Mouse (Mus musculus) heart, embryonic 16.5 days (tissue): ENCODE data around the gene Oasl1. TPM values are rescaled to one million over a fixed set of nuclear protein-coding genes. Genes with fewer than 3 reads are reported as not detected.

Experiments
- ATAC-seq: fragments of 200-750 bp; cut with Nextera tagmentation; replicated peaks from 2 replicates; pipeline ENCODE4 v1.8.0; 2017; ENCODE audit warnings: moderate number of reproducible peaks; ENCODE audit not compliant: insufficient read depth, low FRiP score; ENCODE audit errors: extremely low read depth
- H3K27ac ChIP-seq: fragments of 300-500 bp; sonication (generic); 2 replicates; pipeline ENCODE4 v1.5.1; 2014; ENCODE audit warnings: mild to moderate bottlenecking, low read length, control low read depth, moderate library complexity
- H3K27me3 ChIP-seq: fragments of 300-500 bp; sonication (generic); 2 replicates; pipeline ENCODE4 v1.6.1; 2014; ENCODE audit warnings: low read length, mixed read lengths; ENCODE audit not compliant: control insufficient read depth, insufficient read depth
- H3K36me3 ChIP-seq: fragments of 300-500 bp; sonication (generic); 2 replicates; pipeline ENCODE4 v1.6.1; 2014; ENCODE audit not compliant: control insufficient read depth, insufficient read depth
- H3K4me1 ChIP-seq: fragments of 300-500 bp; sonication (generic); 2 replicates; pipeline ENCODE4 v1.6.1; 2014; ENCODE audit warnings: low read length, mixed read lengths; ENCODE audit not compliant: control insufficient read depth, insufficient read depth
- H3K4me2 ChIP-seq: fragments of 300-500 bp; sonication (generic); 2 replicates; pipeline ENCODE4 v1.6.1; 2014; ENCODE audit warnings: low read depth, mild to moderate bottlenecking, control low read depth, low read length
- H3K4me3 ChIP-seq: fragments of 300-500 bp; sonication (generic); 2 replicates; pipeline ENCODE4 v1.5.1; 2014; ENCODE audit warnings: mild to moderate bottlenecking, control low read depth, low read length
- H3K9ac ChIP-seq: fragments of 300-500 bp; sonication (generic); 2 replicates; pipeline ENCODE4 v1.6.1; 2014; ENCODE audit warnings: low read length, control low read depth
- H3K9me3 ChIP-seq: fragments of 300-500 bp; sonication (generic); replicated peaks from 2 replicates; pipeline ENCODE4 v1.6.1; 2016; ENCODE audit warnings: low read length; ENCODE audit not compliant: control insufficient read depth
- WGBS: fragments of 180-500 bp; shearing (Covaris S2); extraction: QIAGEN DNeasy Blood & Tissue Kit; methylation state at CpG from one replicate; pipeline ENCODE4 v1.1.7; 2014; 5-methylcytosine and 5-hydroxymethylcytosine counted together
- polyA plus RNA-seq: library from polyadenylated mRNA; unstranded; fragments of >200 nt; fragmentation: Nextera tagmentation; extraction: Ambion mirVana; gene quantifications from 2 replicates; pipeline ENCODE4 v1.2.1, GENCODE M21; 2015

Oasl1 gene
- polyA plus RNA-seq, 1 experiment from 2014 or later: 1.4 TPM

- no peaks in the 10 kb centered on the region for H3K27me3 ChIP-seq
- peak overlapping the region; percentile 65 for H3K4me3 ChIP-seq
- no peak for ATAC-seq
- H3K36me3 ChIP-seq: no peaks in the 10 kb centered on the region
- 24% methylated on average over 16 of the region's 16 CpGs for WGBS
- peak overlapping the region; percentile 98 for H3K4me2 ChIP-seq
- H3K4me1 ChIP-seq: peaks cover 5% of the 10 kb centered on the region; the same call in 1 of the 2 replicates
- H3K27ac ChIP-seq: no peak overlapping the region
- no peaks in the 10 kb centered on the region; the same call in 1 of the 2 replicates for H3K9me3 ChIP-seq
- H3K9ac ChIP-seq: peak overlapping the region; percentile 42
Measured at GRCm38 (mm10) chr5:114980122-114980748, 57.2 kb downstream of the Oasl1 start.

GRCm38 (mm10) chr5:114982001-114982400 lies 59.0 kb downstream of the Oasl1 start:
- H3K36me3 ChIP-seq: no peaks in the 10 kb centered on the region
- H3K4me3 ChIP-seq: no peak overlapping the region
- no peak for ATAC-seq
- no peak overlapping the region for H3K4me2 ChIP-seq
- H3K27me3 ChIP-seq: no peaks in the 10 kb centered on the region
- WGBS: 57% methylated on average over 15 of the region's 15 CpGs
- H3K27ac ChIP-seq: no peak overlapping the region
- H3K9ac ChIP-seq: no peak overlapping the region
- no peaks in the 10 kb centered on the region; the same call in 1 of the 2 replicates for H3K9me3 ChIP-seq
- peaks cover 5% of the 10 kb centered on the region; the same call in 1 of the 2 replicates for H3K4me1 ChIP-seq

GRCm38 (mm10) chr5:114985074-114985473 lies 62.0 kb downstream of the Oasl1 start:
- Histone ChIP-seq H3K4me2 (no peak overlapping the region), H3K9me3 (no peaks in the 10 kb centered on the region; the same call in 1 of the 2 replicates), H3K36me3 (no peaks in the 10 kb centered on the region), H3K27ac (no peak overlapping the region), H3K4me3 (no peak overlapping the region), H3K27me3 (no peaks in the 10 kb centered on the region), H3K9ac (no peak overlapping the region), H3K4me1 (peaks cover 2% of the 10 kb centered on the region; the same call in 1 of the 2 replicates)
- no peak for ATAC-seq

Other genes starting within 250 kb of the Oasl1 start
- 58.8 and 69.2 TPM in 2 replicates for gene Gltp, start 232.3 kb upstream of the Oasl1 start, polyA plus RNA-seq
- 8.4 and 9.6 TPM in 2 replicates for gene Tchp, start 215.5 kb upstream of the Oasl1 start, polyA plus RNA-seq
- gene Ankrd13a, start 148.6 kb upstream of the Oasl1 start, polyA plus RNA-seq: 28.4 and 33.7 TPM in 2 replicates
- gene Git2, start 147.7 kb upstream of the Oasl1 start, polyA plus RNA-seq: 38.6 and 46.6 TPM in 2 replicates
- gene 1500011B03Rik, start 99.8 kb upstream of the Oasl1 start, polyA plus RNA-seq: 41.8 and 48.5 TPM in 2 replicates
- gene 4930519G04Rik, start 69.6 kb upstream of the Oasl1 start, polyA plus RNA-seq: not detected in 2 replicates
- gene Gm9936, start 64.6 kb upstream of the Oasl1 start, polyA plus RNA-seq: not detected in 2 replicates
- 15.4 and 26.9 TPM in 2 replicates for gene Oasl2, start 26.3 kb upstream of the Oasl1 start, polyA plus RNA-seq
- gene 2210016L21Rik, start 18.9 kb downstream of the Oasl1 start, polyA plus RNA-seq: 32.6 and 37.1 TPM in 2 replicates
- 0.22 and 0.46 TPM in 2 replicates for gene Hnf1a, start 47.9 kb downstream of the Oasl1 start, polyA plus RNA-seq
- 6.8 and 7.3 TPM in 2 replicates for gene Sppl3, start 87.9 kb downstream of the Oasl1 start, polyA plus RNA-seq
- 9.2 and 14.9 TPM in 2 replicates for gene Gm10401, start 175.1 kb downstream of the Oasl1 start, polyA plus RNA-seq
- gene Acads, start 196.1 kb downstream of the Oasl1 start, polyA plus RNA-seq: 140 and 143 TPM in 2 replicates
- gene Unc119b, start 211.7 kb downstream of the Oasl1 start, polyA plus RNA-seq: 20.7 and 22.6 TPM in 2 replicates
- gene Mlec, start 234.9 kb downstream of the Oasl1 start, polyA plus RNA-seq: 50.7 and 55.8 TPM in 2 replicates